Comparison of ENCODE assay signal across 21 mouse cellular contexts in the genomic region with DNA sequence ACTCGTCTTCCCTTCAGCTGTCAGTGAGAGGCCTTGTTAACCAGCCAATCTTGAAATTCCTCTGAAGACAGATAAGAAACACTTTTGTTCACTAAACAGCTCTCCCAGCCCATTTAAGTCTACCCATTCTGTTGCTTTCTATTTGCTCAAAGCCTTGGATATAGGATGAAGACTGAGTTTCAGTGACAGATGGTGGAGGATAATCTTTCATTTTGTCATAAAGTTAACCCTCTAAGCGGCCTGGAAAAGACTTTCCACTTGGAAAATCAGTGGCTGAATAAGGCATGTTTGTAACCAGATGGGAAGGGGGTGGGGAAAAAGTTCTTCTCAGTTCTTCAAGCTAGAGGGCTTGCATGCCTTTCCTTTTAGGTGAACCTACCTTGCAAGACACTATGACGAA. TPM values are rescaled to one million over a fixed set of nuclear protein-coding genes. Genes with fewer than 3 reads are reported as not detected.
DNase-seq lines count a peak whose midpoint lies in the region; ATAC-seq and TF ChIP-seq lines count a peak whose summit lies in the region.
"Had no signal": no experiment of that assay in that cellular context is flagged by ENCODE, and none has a peak within 500 bp of the region (broad histone marks: within the 10 kb centered on the region; RNA-seq: fewer than 3 reads in every experiment).

No protein-coding gene starts in this region.

- peak; percentile 47 for DNase-seq in embryonic facial prominence, embryonic 14.5 days (ENCODE audit: low spot score)
- no peak for DNase-seq in embryonic facial prominence, embryonic 10.5 days (ENCODE audit: low spot score)
- no peak for DNase-seq in heart, adult 2 months
- no peak for DNase-seq in layer of hippocampus, adult 2 months (ENCODE audit: low spot score in 2 of 2)
- DNase-seq in layer of hippocampus, postnatal 36 days, result no peak
- peak; percentile 24 for DNase-seq in retina, embryonic 14.5 days (ENCODE audit: low spot score)
- DNase-seq in kidney, postnatal 36 days, result no peak
- DNase-seq: adrenal gland, postnatal 14 days; cerebellum, adult 18-20 months; gastrocnemius, postnatal 25 days; liver; right cerebral cortex, postnatal 25 days had no signal

- no peak for TF ChIP-seq EP300 in heart, adult 2 months (IDR thresholded peaks at IDR 0.05; ENCODE audit: insufficient read depth, low read depth, low read length)

- no peak for TF ChIP-seq POLR2A in heart, adult 2 months (IDR thresholded peaks at IDR 0.05; ENCODE audit: insufficient read depth, low read depth, low read length)

- H3K4me1 ChIP-seq in embryonic facial prominence, embryonic 14.5 days (ENCODE audit: control insufficient read depth, insufficient read depth, low read length), result no peaks in the 10 kb centered on the region
- H3K4me1 ChIP-seq in embryonic facial prominence, embryonic 10.5 days, result no peaks in the 10 kb centered on the region
- H3K4me1 ChIP-seq in heart, embryonic 11.5 days (ENCODE audit: control insufficient read depth, insufficient read depth, low read length), result peaks cover 3% of the 10 kb centered on the region; the same call in 1 of the 2 replicates
- H3K4me1 ChIP-seq in heart, adult 2 months (ENCODE audit: control insufficient read depth, insufficient read depth, low read length), result no peaks in the 10 kb centered on the region
- H3K4me1 ChIP-seq: kidney, embryonic 15.5 days had no signal

- H3K9ac ChIP-seq in embryonic facial prominence, embryonic 14.5 days (ENCODE audit: low read depth, low read length), result no peak overlapping the region
- no peak overlapping the region for H3K9ac ChIP-seq in heart, embryonic 11.5 days (ENCODE audit: low read depth, low read length)
- no peak overlapping the region for H3K9ac ChIP-seq in heart, adult 2 months (ENCODE audit: low read depth, low read length)
- H3K9ac ChIP-seq: kidney, embryonic 15.5 days; neural tube, embryonic 13.5 days had no signal

- no peak overlapping the region for H3K4me3 ChIP-seq in embryonic facial prominence, embryonic 14.5 days (ENCODE audit: low read depth, low read length)
- no peak overlapping the region for H3K4me3 ChIP-seq in embryonic facial prominence, embryonic 10.5 days
- no peak overlapping the region for H3K4me3 ChIP-seq in heart, embryonic 11.5 days (ENCODE audit: low read depth, low read length)
- no peak overlapping the region for H3K4me3 ChIP-seq in heart, adult 2 months
- no peak overlapping the region for H3K4me3 ChIP-seq in layer of hippocampus, adult 2 months
- H3K4me3 ChIP-seq: kidney, embryonic 15.5 days; neural tube, embryonic 13.5 days had no signal

- no peak overlapping the region for H3K4me2 ChIP-seq in embryonic facial prominence, embryonic 14.5 days (ENCODE audit: low read depth, low read length)
- H3K4me2 ChIP-seq in heart, embryonic 11.5 days, result peak overlapping the region; percentile 38
- H3K4me2 ChIP-seq: kidney, embryonic 15.5 days; midbrain, embryonic 11.5 days; neural tube, embryonic 13.5 days had no signal

- no peaks in the 10 kb centered on the region for H3K9me3 ChIP-seq in embryonic facial prominence, embryonic 14.5 days (ENCODE audit: control insufficient read depth, low read length)
- no peaks in the 10 kb centered on the region for H3K9me3 ChIP-seq in embryonic facial prominence, embryonic 10.5 days
- H3K9me3 ChIP-seq in heart, embryonic 11.5 days (replicated peaks; ENCODE audit: control insufficient read depth, low read length), result no peaks in the 10 kb centered on the region
- H3K9me3 ChIP-seq: kidney, embryonic 15.5 days; neural tube, embryonic 13.5 days had no signal

- H3K27me3 ChIP-seq in embryonic facial prominence, embryonic 14.5 days (replicated peaks; ENCODE audit: control insufficient read depth, insufficient read depth, low read length), result no peaks in the 10 kb centered on the region
- no peaks in the 10 kb centered on the region for H3K27me3 ChIP-seq in embryonic facial prominence, embryonic 10.5 days (replicated peaks; ENCODE audit: low read depth, poor library complexity, severe bottlenecking)
- no peaks in the 10 kb centered on the region for H3K27me3 ChIP-seq in heart, embryonic 11.5 days (ENCODE audit: control insufficient read depth, insufficient read depth, low read length)
- H3K27me3 ChIP-seq in heart, adult 2 months (ENCODE audit: control insufficient read depth, insufficient read depth, low read length), result no peaks in the 10 kb centered on the region
- H3K27me3 ChIP-seq: kidney, embryonic 15.5 days; neural tube, embryonic 13.5 days had no signal

- no peak for TF ChIP-seq CTCF in heart, adult 2 months (IDR thresholded peaks at IDR 0.05)
- TF ChIP-seq CTCF in layer of hippocampus, adult 2 months (conservative IDR thresholded peaks at IDR 0.05), result no peak

- intact Hi-C loops in heart, adult 2 months (cut with DNase I), result no loop called here

- no peak for ATAC-seq in embryonic facial prominence, embryonic 14.5 days (ENCODE audit: low read depth)
- no peak for ATAC-seq in heart, embryonic 11.5 days (replicated peaks; ENCODE audit: insufficient number of reproducible peaks, low FRiP score, low TSS enrichment)
- ATAC-seq: activated CD4-positive, CD25-positive, alpha-beta regulatory T cell, adult 4 months; CD4-positive, CD25-positive, alpha-beta regulatory T cell, adult 4 months; hindbrain, embryonic 16.5 days; intestine, postnatal 0 days; lung, postnatal 0 days had no signal

- no peaks in the 10 kb centered on the region for H3K79me2 ChIP-seq in heart, adult 2 months (replicated peaks; ENCODE audit: control insufficient read depth, insufficient read depth, low read length)

- 50% methylated on average over 3 of the region's 3 CpGs for WGBS in embryonic facial prominence, embryonic 14.5 days
- WGBS in embryonic facial prominence, embryonic 10.5 days, result 68% methylated on average over 3 of the region's 3 CpGs
- 23% methylated on average over 3 of the region's 3 CpGs for WGBS in heart, embryonic 11.5 days (ENCODE audit: insufficient replicate concordance)
- 43% methylated on average over 3 of the region's 3 CpGs for WGBS in heart, adult 2 months

- no peak overlapping the region for H3K27ac ChIP-seq in embryonic facial prominence, embryonic 14.5 days (replicated peaks; ENCODE audit: low read depth, low read length)
- H3K27ac ChIP-seq in embryonic facial prominence, embryonic 10.5 days (replicated peaks), result no peak overlapping the region
- peak overlapping the region; percentile 22; the same call in 1 of the 2 replicates for H3K27ac ChIP-seq in heart, embryonic 11.5 days (ENCODE audit: low read depth, low read length)
- no peak overlapping the region for H3K27ac ChIP-seq in heart, adult 2 months
- H3K27ac ChIP-seq in layer of hippocampus, adult 2 months, result peak overlapping the region; percentile 5; the same call in 1 of the 2 replicates
- H3K27ac ChIP-seq: kidney, embryonic 15.5 days; neural tube, embryonic 13.5 days had no signal

- no peaks in the 10 kb centered on the region for H3K36me3 ChIP-seq in embryonic facial prominence, embryonic 14.5 days (ENCODE audit: control insufficient read depth, insufficient read depth, low read length)
- no peaks in the 10 kb centered on the region for H3K36me3 ChIP-seq in embryonic facial prominence, embryonic 10.5 days (replicated peaks)
- H3K36me3 ChIP-seq in heart, embryonic 11.5 days (ENCODE audit: control insufficient read depth, insufficient read depth, low read length), result no peaks in the 10 kb centered on the region
- H3K36me3 ChIP-seq in heart, adult 2 months (ENCODE audit: control insufficient read depth, insufficient read depth, low read length), result no peaks in the 10 kb centered on the region
- H3K36me3 ChIP-seq: kidney, embryonic 15.5 days; neural tube, embryonic 13.5 days had no signal

RNA-seq across cellular contexts. Expression of a gene that starts 29.7 kb away (rescaled TPM):
- 130 and 133 TPM in 2 replicates for polyA plus RNA-seq in embryonic facial prominence, embryonic 14.5 days (2014; fragmentation: Nextera tagmentation; extraction: Ambion mirVana)
- 96.3 and 99.2 TPM in 2 replicates for polyA plus RNA-seq in embryonic facial prominence, embryonic 10.5 days (2016; fragmentation: Nextera tagmentation; extraction: Ambion mirVana)
- polyA plus RNA-seq in heart, embryonic 11.5 days (2014; fragmentation: Nextera tagmentation; extraction: Ambion mirVana), result 100 and 101 TPM in 2 replicates
- total RNA-seq in heart, adult 2 months (2021), result 100 to 1,000 TPM; 114 to 131 TPM
- polyA plus RNA-seq in heart, adult 2 months (2012; rRNA removed), result 27.4 and 66.6 TPM in 2 replicates
- total RNA-seq in layer of hippocampus, adult 2 months (2021), result 100 to 1,000 TPM; 137 to 140 TPM
- 100 to 1,000 TPM; 139 to 144 TPM for total RNA-seq in layer of hippocampus, postnatal 36 days (2021)

Comparison
In these comparisons a context has a peak if more than half of its experiments do, and no peak if none do; other contexts are left out.
1. DNase-seq: peak in embryonic facial prominence, embryonic 14.5 days (single experiment) and retina, embryonic 14.5 days (single experiment); none in embryonic facial prominence, embryonic 10.5 days (single experiment), heart, adult 2 months (0 of 2), layer of hippocampus, adult 2 months (0 of 2), layer of hippocampus, postnatal 36 days (0 of 2) and kidney, postnatal 36 days (0 of 2).
2. H3K27ac ChIP-seq: peak in heart, embryonic 11.5 days (single experiment) and layer of hippocampus, adult 2 months (single experiment); none in embryonic facial prominence, embryonic 14.5 days (single experiment), embryonic facial prominence, embryonic 10.5 days (single experiment) and heart, adult 2 months (single experiment).